Mouse (Mus musculus): ENCODE measurements at regions not wholly inside any gene's neighbourhood (a gene's known extent, or its start where the extent isn't known, plus 50 kb on each side); places are given as distances from the start of the nearest gene placed in this dataset.

DNA sequence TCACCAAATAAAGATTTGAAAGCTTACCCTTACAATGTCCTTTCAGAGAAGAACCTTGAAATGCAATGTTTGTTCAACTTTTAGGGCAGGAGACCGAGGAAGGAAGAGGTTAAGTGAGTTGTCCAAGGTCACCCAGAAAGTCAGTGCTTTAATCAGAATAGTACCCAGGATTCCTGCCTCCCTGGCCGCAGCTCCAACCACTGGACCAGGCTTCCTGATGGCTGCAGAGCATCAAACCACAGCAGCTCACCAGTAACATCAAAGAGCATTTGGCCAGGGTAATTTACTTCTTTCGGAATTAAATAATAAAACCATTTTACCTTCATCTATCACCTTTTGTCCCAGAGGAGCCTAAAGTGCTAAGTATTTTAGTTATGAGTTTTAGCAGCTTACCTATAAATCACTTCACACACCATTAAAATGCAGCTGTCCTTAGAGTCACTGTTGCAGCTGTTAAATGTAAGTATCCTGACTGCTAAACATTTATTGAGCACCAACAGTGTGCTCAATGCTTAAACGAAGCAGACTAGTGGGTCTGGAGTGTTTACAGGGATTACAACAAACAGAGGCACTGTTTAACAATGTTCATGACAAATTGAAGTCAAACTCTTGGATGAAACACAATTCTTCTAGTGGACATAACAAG lies 306.1 kb downstream of the Zpld1 start:
- TF ChIP-seq POLR2A (IDR thresholded peaks at IDR 0.05; ENCODE audit: control insufficient read depth, extremely low read depth, insufficient read depth, low read length, poor library complexity) (no peak), CTCF (IDR thresholded peaks at IDR 0.05; ENCODE audit: borderline replicate concordance, control insufficient read depth, extremely low read depth, insufficient read depth, low read length, poor library complexity) (no peak)

All from thymus, adult 2 months (tissue).